Mouse (Mus musculus) CH12.LX (cell line): Measurements from ENCODE around the gene Hivep2. TPM values are rescaled to one million over a fixed set of nuclear protein-coding genes. Genes with fewer than 3 reads are reported as not detected.

Experiments
- DNase-seq: peaks from one replicate; pipeline ENCODE4 v3.0.0-alpha.2; 2013; ENCODE audit errors: extremely low read depth
- H3K27ac ChIP-seq: 2 replicates; pipeline ENCODE4 v1.5.1; 2012; ENCODE audit warnings: low read depth, mild to moderate bottlenecking, control low read depth, moderate library complexity; ENCODE audit not compliant: insufficient read depth
- H3K27me3 ChIP-seq: replicated peaks from 2 replicates; pipeline ENCODE3; 2012; ENCODE audit warnings: inconsistent platforms
- H3K36me3 ChIP-seq, 2 experiments: replicated peaks in 1 of 2; 2 replicates each; pipeline versions ENCODE3 to v1.6.1; 2012; ENCODE audit warnings: inconsistent platforms in 1 of 2, low read length in 1 of 2, mild to moderate bottlenecking in 1 of 2, mixed read lengths in 1 of 2, moderate library complexity in 1 of 2; ENCODE audit not compliant: control insufficient read depth in 1 of 2, insufficient read depth in 1 of 2
- H3K4me1 ChIP-seq, 2 experiments: 2 replicates each; pipeline ENCODE4 v1.6.1; 2012; ENCODE audit warnings: inconsistent platforms in 1 of 2, moderate library complexity in 1 of 2; ENCODE audit not compliant: insufficient read depth in 2 of 2, control insufficient read depth in 1 of 2
- H3K4me2 ChIP-seq: 2 replicates; pipeline ENCODE4 v1.6.1; 2012; ENCODE audit warnings: low read depth, mild to moderate bottlenecking, control low read depth; ENCODE audit not compliant: poor library complexity, insufficient read depth, severe bottlenecking
- H3K4me3 ChIP-seq, 3 experiments: fragments of 150-350 bp in 1 of 3; sonication (generic) in 1 of 3; replicated peaks in 1 of 3; 2 replicates each; pipeline versions ENCODE3 to v1.5.1; 2011 to 2012; ENCODE audit warnings: low read depth in 2 of 3, low read length in 2 of 3, mild to moderate bottlenecking in 2 of 3, moderate library complexity in 2 of 3, control low read depth in 1 of 3, improper control_type of control experiment in 1 of 3, inconsistent platforms in 1 of 3, mixed read lengths in 1 of 3; ENCODE audit not compliant: poor library complexity in 1 of 3
- H3K79me2 ChIP-seq: replicated peaks from 2 replicates; pipeline ENCODE4 v1.6.1; 2012; ENCODE audit warnings: mild to moderate bottlenecking, moderate library complexity; ENCODE audit not compliant: control insufficient read depth, poor library complexity, insufficient read depth, severe bottlenecking; ENCODE audit errors: extremely low read depth
- H3K9ac ChIP-seq: 2 replicates; pipeline ENCODE4 v1.6.1; 2012; ENCODE audit warnings: low read depth, mild to moderate bottlenecking, control low read depth, moderate library complexity; ENCODE audit not compliant: insufficient read depth
- H3K9me3 ChIP-seq: replicated peaks from 2 replicates; pipeline ENCODE3; 2012; ENCODE audit warnings: low read length, inconsistent platforms, mixed read lengths
- BHLHE40 ChIP-seq: IDR thresholded peaks from 2 replicates; pipeline ENCODE4 v1.6.1; 2011; ENCODE audit warnings: mild to moderate bottlenecking, low read depth, low read length, improper control_type of control experiment
- CHD1 ChIP-seq: IDR thresholded peaks from 2 replicates; pipeline ENCODE4 v1.6.1; 2012; ENCODE audit warnings: low read depth, low read length, improper control_type of control experiment, inconsistent platforms
- EP300 ChIP-seq: IDR thresholded peaks from 2 replicates; pipeline ENCODE4 v1.6.1; 2011; ENCODE audit warnings: low read length, improper control_type of control experiment
- HCFC1 ChIP-seq: IDR thresholded peaks from 2 replicates; pipeline ENCODE4 v1.6.1; 2012; ENCODE audit warnings: low read depth, mild to moderate bottlenecking, inconsistent platforms, low read length, improper control_type of control experiment
- IRF4 ChIP-seq: IDR thresholded peaks from 2 replicates; pipeline ENCODE4 v1.6.1; 2014; ENCODE audit warnings: low read depth, mild to moderate bottlenecking, inconsistent platforms, low read length, improper control_type of control experiment
- JUND ChIP-seq: conservative IDR thresholded peaks from 2 replicates; pipeline ENCODE4 v1.6.1; 2011; ENCODE audit warnings: low read depth, low read length, improper control_type of control experiment
- KAT2A ChIP-seq: IDR thresholded peaks from 2 replicates; pipeline ENCODE4 v1.6.1; 2012; ENCODE audit warnings: low read length, improper control_type of control experiment, inconsistent platforms; ENCODE audit not compliant: insufficient replicate concordance
- MAFK ChIP-seq: IDR thresholded peaks from 2 replicates; pipeline ENCODE4 v1.6.1; 2011; ENCODE audit warnings: low read length, improper control_type of control experiment; ENCODE audit not compliant: insufficient replicate concordance
- MEF2A ChIP-seq: IDR thresholded peaks from 2 replicates; pipeline ENCODE4 v1.6.1; 2014; ENCODE audit warnings: low read depth, mild to moderate bottlenecking, inconsistent platforms, low read length, improper control_type of control experiment, borderline replicate concordance
- MYC ChIP-seq: IDR thresholded peaks from 2 replicates; pipeline ENCODE4 v1.6.1; 2011; ENCODE audit warnings: low read depth, mild to moderate bottlenecking, improper control_type of control experiment, low read length
- NELFE ChIP-seq: IDR thresholded peaks from 2 replicates; pipeline ENCODE4 v1.6.1; 2011; ENCODE audit warnings: low read depth, low read length, improper control_type of control experiment
- NRF1 ChIP-seq: IDR thresholded peaks from 2 replicates; pipeline ENCODE4 v1.6.1; 2014; ENCODE audit warnings: low read depth, mild to moderate bottlenecking, inconsistent platforms, low read length, improper control_type of control experiment, moderate library complexity
- PAX5 ChIP-seq: IDR thresholded peaks from 2 replicates; pipeline ENCODE4 v1.6.1; 2012; ENCODE audit warnings: low read length, inconsistent platforms, mixed read lengths
- POLR2AphosphoS2 ChIP-seq: IDR thresholded peaks from 2 replicates; pipeline ENCODE4 v1.6.1; 2011; ENCODE audit warnings: low read depth, low read length, improper control_type of control experiment
- RAD21 ChIP-seq: IDR thresholded peaks from 2 replicates; pipeline ENCODE4 v1.6.1; 2011; ENCODE audit warnings: low read depth, mild to moderate bottlenecking, low read length, improper control_type of control experiment, moderate library complexity
- RCOR1 ChIP-seq: conservative IDR thresholded peaks from 2 replicates; pipeline ENCODE4 v1.6.1; 2012; ENCODE audit warnings: low read depth, mild to moderate bottlenecking, inconsistent platforms, low read length, improper control_type of control experiment
- SMC3 ChIP-seq: IDR thresholded peaks from 2 replicates; pipeline ENCODE4 v1.6.1; 2011; ENCODE audit warnings: low read depth, low read length, improper control_type of control experiment
- TBP ChIP-seq: conservative IDR thresholded peaks from 2 replicates; pipeline ENCODE4 v1.6.1; 2011; ENCODE audit warnings: low read depth, low read length, improper control_type of control experiment
- TCF12 ChIP-seq: IDR thresholded peaks from 2 replicates; pipeline ENCODE4 v1.6.1; 2014; ENCODE audit warnings: low read depth, mild to moderate bottlenecking, inconsistent platforms, low read length, improper control_type of control experiment
- UBTF ChIP-seq: IDR thresholded peaks from 2 replicates; pipeline ENCODE4 v1.6.1; 2012; ENCODE audit warnings: low read depth, mild to moderate bottlenecking, inconsistent platforms, low read length, improper control_type of control experiment, moderate library complexity
- USF1 ChIP-seq: IDR thresholded peaks from 2 replicates; pipeline ENCODE4 v1.6.1; 2014; ENCODE audit warnings: low read depth, mild to moderate bottlenecking, inconsistent platforms, low read length, improper control_type of control experiment
- USF2 ChIP-seq: conservative IDR thresholded peaks from 2 replicates; pipeline ENCODE4 v1.6.1; 2011; ENCODE audit warnings: low read depth, low read length, improper control_type of control experiment
- ZC3H11A ChIP-seq: IDR thresholded peaks from 2 replicates; pipeline ENCODE4 v1.6.1; 2012; ENCODE audit warnings: low read depth, mild to moderate bottlenecking, inconsistent platforms, low read length, improper control_type of control experiment
- ZKSCAN1 ChIP-seq: IDR thresholded peaks from 2 replicates; pipeline ENCODE4 v1.6.1; 2012; ENCODE audit warnings: low read depth, inconsistent platforms, low read length, improper control_type of control experiment, borderline replicate concordance
- dilution Hi-C: fragments of 300-500 bp; cut with MboI; formaldehyde crosslinking; loops from 2 replicates; pipeline ENCODE4 v1.14.3; 2020; ENCODE audit warnings: low sequenced_read_pairs; ENCODE audit not compliant: extremely low pct_unique_long_range_greater_than_20kb, extremely low pct_ligation_motif_present
- in situ Hi-C: fragments of 300-500 bp; cut with MboI; formaldehyde crosslinking; loops from 3 replicates; pipeline ENCODE4 v1.14.3; 2019; ENCODE audit warnings: low sequenced_read_pairs, low pct_ligation_motif_present, low pct_unique_long_range_greater_than_20kb, mixed read lengths
- polyA plus RNA-seq: library from polyadenylated mRNA; unstranded; fragments of >175 nt; gene quantifications from 2 replicates; pipeline ENCODE4 v1.2.1, GENCODE M21; 2012; ENCODE audit warnings: low read depth; ENCODE audit not compliant: insufficient read length
- total RNA-seq, 2 experiments: library from RNA; depleted of rRNA; stranded (reverse); fragments of 300-350 nt in 1 of 2; fragments of >200 nt in 1 of 2; gene quantifications; 2 replicates each; pipeline ENCODE4 v1.2.3; 2012 to 2014

Gene Hivep2
- total and polyA plus RNA-seq, 3 experiments: 0.59 to 2.7 (median 1.4) TPM

DNA sequence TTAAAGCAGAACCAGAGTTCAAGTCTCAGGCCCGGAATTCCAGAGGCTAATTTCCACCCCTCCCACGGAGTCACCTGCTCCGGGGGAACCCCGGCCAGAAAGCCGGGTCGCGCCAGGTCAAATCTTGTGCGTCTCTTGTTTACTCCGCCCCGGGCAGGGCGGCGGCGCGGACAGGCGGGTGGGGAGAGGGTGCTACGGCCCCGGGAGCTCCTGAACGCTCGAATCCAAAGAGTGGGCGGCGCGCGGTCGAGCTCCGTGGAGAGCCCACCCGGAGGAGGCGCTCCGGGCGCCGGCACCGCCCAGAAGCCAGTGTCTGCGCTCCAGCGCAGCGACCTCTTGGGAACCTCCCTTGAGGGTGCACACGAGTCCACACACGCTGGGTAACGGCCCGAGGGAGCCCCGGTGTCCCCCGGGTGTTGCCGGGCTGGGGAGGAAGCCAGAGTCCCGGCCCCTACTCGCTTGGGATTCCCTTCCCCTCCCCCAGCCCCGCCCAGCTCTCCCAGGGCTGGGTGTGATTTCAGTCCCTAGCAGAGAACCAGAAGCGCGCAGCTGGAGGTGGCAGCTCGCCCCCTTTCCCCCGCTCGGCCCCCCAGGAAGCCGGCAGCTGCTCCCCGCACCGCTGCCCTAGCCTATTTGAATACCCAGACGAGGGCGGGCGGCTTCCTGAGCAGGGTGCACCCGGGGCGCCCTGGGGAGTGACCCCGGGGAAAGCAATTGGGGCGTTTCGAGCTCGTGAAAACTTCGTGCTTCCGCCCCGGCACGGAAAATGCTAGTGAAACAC, 1.2 kb upstream of the Hivep2 start (continued):
- peak; percentile 35; the same call in 1 of the 2 replicates for TF ChIP-seq POLR2AphosphoS2

DNA sequence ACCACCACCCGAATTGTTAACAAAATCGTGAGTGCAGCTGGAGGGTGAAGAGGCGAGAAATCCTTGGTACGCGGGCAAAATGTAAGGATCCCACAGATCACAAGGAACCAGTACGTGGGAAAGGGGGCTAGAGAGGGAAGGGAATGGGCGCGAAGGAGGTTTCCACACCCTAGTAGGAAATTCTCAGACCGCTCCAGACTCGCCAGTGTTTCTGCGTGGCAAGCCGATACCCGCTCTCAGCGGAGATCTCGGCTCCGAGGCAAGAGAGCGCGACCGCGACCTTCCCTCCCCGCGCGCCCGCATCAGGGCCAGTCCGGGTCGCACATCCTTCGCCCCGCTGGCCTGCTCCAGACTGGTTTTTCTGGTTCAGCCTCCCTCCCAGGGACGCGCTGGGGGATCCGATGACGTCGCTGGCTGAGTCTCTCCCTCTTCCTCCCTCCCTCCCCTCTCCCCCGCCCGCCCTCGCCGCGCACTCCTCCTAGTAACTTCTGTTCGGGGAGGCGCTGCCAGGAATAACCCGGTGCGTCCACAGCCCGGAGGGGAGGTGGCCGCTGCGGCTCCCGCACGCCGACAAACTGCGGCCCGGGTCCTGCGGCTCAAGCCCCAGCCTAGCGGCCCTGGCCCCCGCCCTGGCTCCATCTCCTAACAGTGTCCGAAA, 430 bp upstream of the Hivep2 start:
- H3K27ac ChIP-seq: peak overlapping the region; percentile 80
- DNase-seq: peak; percentile 80
- no peaks in the 10 kb centered on the region for H3K9me3 ChIP-seq
- in situ Hi-C loops: loop anchor here (5.0 kb wide), 1 partner anchor 77 kb away; no protein-coding TSS in a partner anchor
- H3K79me2 ChIP-seq: no peaks in the 10 kb centered on the region
- dilution Hi-C loops: no loop called here
- 0 out of 2 replicates have a peak, but pooled peaks have one; percentile 1 for TF ChIP-seq MYC
- TF ChIP-seq USF2: no peak
- no peak for TF ChIP-seq RAD21
- 0 out of 2 replicates have a peak, but pooled peaks have one; percentile 1 for TF ChIP-seq EP300
- 0 out of 2 replicates have a peak, but pooled peaks have one; percentile 5 for TF ChIP-seq HCFC1
- peak; percentile 42; the same call in 1 of the 2 replicates for TF ChIP-seq CHD1
- peak; percentile 15; the same call in 1 of the 2 replicates for TF ChIP-seq UBTF
- TF ChIP-seq, all 38 proteins: peak for 5
- Histone ChIP-seq H3K4me1 (peaks cover 0 to 7% of the 10 kb centered on the region in 2 experiments; a peak in 2 of 4 replicates), H3K4me2 (peak overlapping the region; percentile 52), H3K4me3 (peak overlapping the region; percentile 76 to 91 (median 77)), H3K9ac (peak overlapping the region; percentile 81), H3K27me3 (no peaks in the 10 kb centered on the region), H3K36me3 (no peaks in the 10 kb centered on the region)

- peak overlapping the region; percentile 93 for H3K9ac ChIP-seq
- peak overlapping the region; percentile 93 for H3K27ac ChIP-seq
- dilution Hi-C loops (no loop called here), in situ Hi-C loops (loop anchor here (5.0 kb wide), 1 partner anchor 75 kb away; no protein-coding TSS in a partner anchor)
- peaks cover 0 to 10% of the 10 kb centered on the region in 2 experiments; a peak in 3 of 4 replicates for H3K4me1 ChIP-seq
- no peaks in the 10 kb centered on the region for H3K79me2 ChIP-seq
- H3K36me3 ChIP-seq: no peaks in the 10 kb centered on the region
- H3K27me3 ChIP-seq: no peaks in the 10 kb centered on the region
- peak; percentile 79 for DNase-seq
- peak overlapping the region; percentile 76 to 91 (median 77) for H3K4me3 ChIP-seq
- no peaks in the 10 kb centered on the region for H3K9me3 ChIP-seq
- H3K4me2 ChIP-seq: peak overlapping the region; percentile 52; the same call in 1 of the 2 replicates
- TF ChIP-seq RCOR1 (no peak), KAT2A (no peak), USF1 (no peak), IRF4 (peak; percentile 48; the same call in 1 of the 2 replicates), MEF2A (peak; percentile 58), PAX5 (no peak), MAFK (no peak), JUND (no peak), HCFC1 (no peak), SMC3 (no peak), NRF1 (no peak), TBP (no peak), TCF12 (peak; percentile 76), ZKSCAN1 (no peak), EP300 (no peak), USF2 (no peak), CHD1 (no peak), BHLHE40 (peak; percentile 82), ZC3H11A (no peak), NELFE (no peak)
Observed at GRCm38 (mm10) chr10:13966830-13967450, 1.1 kb downstream of the Hivep2 start.
